Mouse (Mus musculus) testis, adult 2 months (tissue): ENCODE data around the gene Cds2. TPM values are rescaled to one million over a fixed set of nuclear protein-coding genes. Genes with fewer than 3 reads are reported as not detected.
"Not testable (repeated sequence)": the region's sequence is repeated elsewhere in the genome, so short reads cannot be mapped to it uniquely, and the experiment has no call there.

Experiments used
- H3K27ac ChIP-seq: fragments of 200-500 bp; 2 replicates; pipeline ENCODE4 v1.5.1; 2012; ENCODE audit warnings: low read depth, low read length; ENCODE audit not compliant: control insufficient read depth, insufficient read depth
- H3K27me3 ChIP-seq: fragments of 200-500 bp; 2 replicates; pipeline ENCODE4 v1.6.1; 2012; ENCODE audit warnings: mild to moderate bottlenecking, low read length, moderate library complexity; ENCODE audit not compliant: control insufficient read depth, insufficient read depth
- H3K36me3 ChIP-seq: fragments of 200-500 bp; 2 replicates; pipeline ENCODE4 v1.6.1; 2012; ENCODE audit warnings: mild to moderate bottlenecking, low read length; ENCODE audit not compliant: control insufficient read depth, insufficient read depth
- H3K4me1 ChIP-seq: fragments of 200-500 bp; 2 replicates; pipeline ENCODE4 v1.6.1; 2012; ENCODE audit warnings: low read length; ENCODE audit not compliant: control insufficient read depth, insufficient read depth
- H3K4me3 ChIP-seq: fragments of 200-500 bp; 2 replicates; pipeline ENCODE4 v1.5.1; 2012; ENCODE audit warnings: low read depth, mild to moderate bottlenecking, low read length, moderate library complexity, mixed read lengths; ENCODE audit not compliant: control insufficient read depth
- CTCF ChIP-seq: fragments of 200-500 bp; IDR thresholded peaks from 2 replicates; pipeline ENCODE4 v1.5.1; 2012; ENCODE audit warnings: low read depth, mild to moderate bottlenecking, inconsistent platforms, low read length, moderate library complexity; ENCODE audit not compliant: control insufficient read depth, insufficient read depth, insufficient replicate concordance
- POLR2A ChIP-seq: fragments of 200-500 bp; IDR thresholded peaks from 2 replicates; pipeline ENCODE4 v1.6.1; 2012; ENCODE audit warnings: low read depth, mild to moderate bottlenecking, inconsistent platforms, low read length, moderate library complexity; ENCODE audit not compliant: control insufficient read depth
- polyA plus RNA-seq: library from polyadenylated mRNA; depleted of rRNA; stranded (reverse); fragments of >200 nt; gene quantifications from 2 replicates; pipeline ENCODE4 v1.2.3, GENCODE M21; 2012; rRNA removed

The Cds2 gene
- polyA plus RNA-seq, result 10.7 and 13.1 TPM in 2 replicates

DNA sequence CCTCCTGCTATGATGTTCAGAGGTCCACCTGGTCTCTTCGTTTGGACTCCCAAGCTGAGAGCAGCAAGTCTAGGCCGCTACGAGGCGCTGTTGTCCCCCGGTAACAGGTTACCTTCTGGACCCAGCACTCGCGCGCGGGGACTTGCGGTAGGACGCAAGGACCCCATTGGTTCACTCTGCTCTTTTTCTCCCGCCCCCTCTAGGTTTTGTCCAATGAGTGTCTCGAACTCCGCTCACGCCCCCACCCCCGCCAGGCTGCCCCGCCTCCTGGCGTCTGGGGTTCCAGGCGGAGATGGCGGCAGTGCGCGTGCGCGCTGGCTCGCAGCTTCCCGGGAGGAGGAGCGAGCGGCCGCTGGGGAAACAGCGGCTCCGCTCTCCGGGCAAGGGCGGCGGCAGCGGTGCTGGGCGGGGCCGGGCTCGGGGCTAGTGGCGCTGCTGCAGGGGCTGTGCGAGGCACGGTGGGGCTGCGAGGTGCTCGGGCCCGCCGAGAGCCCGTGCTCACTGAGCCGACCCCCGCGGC is at the start of gene Cds2:
TSS of gene Cds2 (plus strand) at position 270 of the 520 bp plus-strand sequence.
- TF ChIP-seq CTCF (peak; percentile 82; the same call in 1 of the 2 replicates), POLR2A (peak; percentile 71; the same call in 1 of the 2 replicates)
- H3K36me3 ChIP-seq, result no peaks in the 10 kb centered on the region
- H3K4me3 ChIP-seq, result peak within 1 kb of the TSS; percentile 88
- no peaks in the 10 kb centered on the region for H3K27me3 ChIP-seq
- peak within 1 kb of the TSS; percentile 71 for H3K27ac ChIP-seq
- no peaks in the 10 kb centered on the region; the same call in 1 of the 2 replicates for H3K4me1 ChIP-seq

DNA sequence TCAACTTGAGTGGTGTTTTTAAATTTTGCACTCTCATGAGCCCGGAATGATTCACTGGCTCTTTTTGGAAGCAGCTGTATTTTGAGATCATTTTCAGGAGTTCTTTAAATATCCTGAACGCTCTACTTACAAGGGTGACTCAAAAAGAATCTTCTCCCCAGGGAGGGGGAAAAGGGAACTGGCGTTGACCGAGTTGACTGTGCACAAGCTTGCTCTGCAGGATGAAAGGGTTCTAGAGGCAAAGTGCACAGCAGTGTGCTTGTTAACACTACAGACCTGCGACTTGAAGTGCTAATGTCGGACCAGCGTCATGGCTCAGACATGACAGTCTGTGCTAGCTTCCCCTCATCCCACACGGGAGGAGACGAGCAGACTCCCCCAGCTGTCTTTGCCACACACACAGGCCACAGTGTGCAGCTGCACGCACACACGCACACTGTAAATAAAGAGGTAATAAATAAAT is 41.3 kb upstream of the Cds2 start:
- TF ChIP-seq CTCF, result no peak
- TF ChIP-seq POLR2A, result no peak
- no peak overlapping the region for H3K4me3 ChIP-seq
- H3K27ac ChIP-seq, result no peak overlapping the region
- no peaks in the 10 kb centered on the region for H3K36me3 ChIP-seq
- H3K27me3 ChIP-seq, result no peaks in the 10 kb centered on the region
- no peaks in the 10 kb centered on the region for H3K4me1 ChIP-seq

DNA sequence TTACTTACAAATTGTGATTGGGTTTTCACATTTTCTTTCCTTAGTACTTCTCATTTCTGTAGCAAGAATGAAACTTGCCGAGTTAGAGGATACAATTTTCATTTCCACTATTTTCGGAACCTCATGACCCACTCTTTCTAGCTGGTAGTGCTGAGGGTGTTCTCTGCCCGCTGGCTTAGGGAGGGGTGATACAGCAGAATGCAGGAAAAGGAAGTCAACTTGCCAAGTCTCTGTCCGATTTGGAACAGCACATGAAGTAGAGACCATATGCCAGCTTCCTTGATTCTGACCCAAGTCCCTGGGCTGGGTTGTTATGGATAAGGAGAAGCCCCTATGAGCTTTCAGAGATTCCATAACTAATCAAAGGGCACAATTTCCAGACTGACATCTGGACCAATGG is 38.6 kb upstream of the Cds2 start:
- Histone ChIP-seq H3K27me3 (no peaks in the 10 kb centered on the region), H3K4me1 (no peaks in the 10 kb centered on the region), H3K4me3 (no peak overlapping the region), H3K36me3 (no peaks in the 10 kb centered on the region), H3K27ac (no peak overlapping the region)
- TF ChIP-seq CTCF (no peak), POLR2A (no peak)

- TF ChIP-seq POLR2A (no peak), CTCF (no peak)
- H3K4me3 ChIP-seq, result no peak overlapping the region
- H3K27ac ChIP-seq, result no peak overlapping the region
- no peaks in the 10 kb centered on the region for H3K36me3 ChIP-seq
- no peaks in the 10 kb centered on the region for H3K27me3 ChIP-seq
- H3K4me1 ChIP-seq, result no peaks in the 10 kb centered on the region; the same call in 1 of the 2 replicates
Measured at GRCm38 (mm10) chr2:132232413-132232945, 30.5 kb upstream of the Cds2 start.

DNA sequence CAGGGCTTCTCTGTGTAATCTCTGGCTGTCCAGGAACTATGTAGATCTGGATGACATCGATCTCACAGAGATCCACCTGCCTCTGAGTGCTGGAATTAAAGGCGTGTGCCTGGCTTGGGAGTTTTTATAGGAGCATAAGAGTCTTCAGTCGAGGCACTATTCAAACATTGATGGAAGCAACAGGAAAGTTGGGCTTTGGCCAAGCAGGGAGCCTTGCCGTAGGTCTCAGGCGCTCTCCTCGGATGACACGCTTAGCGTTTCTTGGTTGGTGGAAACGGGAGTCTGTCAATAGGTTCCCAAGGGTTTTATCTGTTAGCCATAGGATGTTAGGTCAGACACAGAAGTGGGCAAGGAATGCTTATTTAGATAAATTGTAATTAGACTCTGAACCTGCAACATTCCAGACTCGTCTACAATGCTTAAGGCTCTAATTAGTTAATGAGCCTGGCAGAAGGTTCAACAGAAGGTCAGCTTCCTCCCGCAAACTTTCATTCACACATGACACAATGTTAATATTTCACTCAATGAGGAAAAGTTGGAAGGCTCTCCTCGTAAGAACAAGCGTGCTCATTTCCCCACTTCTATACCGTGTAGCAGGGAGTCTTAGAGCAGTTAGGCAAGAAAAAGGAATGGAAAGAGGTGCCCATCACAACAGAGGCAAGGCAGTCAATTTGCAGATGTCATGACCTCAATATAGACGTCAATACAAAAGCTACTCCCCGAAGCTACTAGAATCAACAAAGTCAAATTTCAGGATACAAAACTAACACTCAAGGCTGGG is 28.8 kb upstream of the Cds2 start:
- TF ChIP-seq CTCF (no peak), POLR2A (no peak)
- no peaks in the 10 kb centered on the region; the same call in 1 of the 2 replicates for H3K4me1 ChIP-seq
- H3K4me3 ChIP-seq, result no peak overlapping the region
- H3K27me3 ChIP-seq, result no peaks in the 10 kb centered on the region
- peaks cover 1% of the 10 kb centered on the region; the same call in 1 of the 2 replicates for H3K36me3 ChIP-seq
- H3K27ac ChIP-seq, result no peak overlapping the region

DNA sequence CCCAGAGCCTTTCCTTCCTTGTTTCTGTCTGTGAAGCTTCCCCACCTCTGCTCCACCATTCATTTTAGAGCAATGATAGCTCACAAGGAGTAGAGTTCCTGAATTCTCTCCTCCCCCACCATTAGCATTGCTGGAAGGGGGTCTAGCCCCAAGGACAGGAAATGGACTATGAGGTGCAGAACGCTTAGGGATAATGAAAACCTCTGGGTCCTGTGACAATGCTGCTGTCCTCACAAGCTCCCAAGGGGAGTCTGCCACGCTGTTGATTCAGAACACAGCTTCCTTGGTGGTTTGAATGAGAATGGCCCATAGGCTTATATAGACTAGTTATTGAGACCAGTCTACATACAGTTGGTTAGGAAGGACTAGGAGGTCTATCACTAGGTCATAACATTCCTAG is 27.7 kb upstream of the Cds2 start:
- TF ChIP-seq POLR2A (no peak), CTCF (no peak)
- H3K27ac ChIP-seq, result no peak overlapping the region

DNA sequence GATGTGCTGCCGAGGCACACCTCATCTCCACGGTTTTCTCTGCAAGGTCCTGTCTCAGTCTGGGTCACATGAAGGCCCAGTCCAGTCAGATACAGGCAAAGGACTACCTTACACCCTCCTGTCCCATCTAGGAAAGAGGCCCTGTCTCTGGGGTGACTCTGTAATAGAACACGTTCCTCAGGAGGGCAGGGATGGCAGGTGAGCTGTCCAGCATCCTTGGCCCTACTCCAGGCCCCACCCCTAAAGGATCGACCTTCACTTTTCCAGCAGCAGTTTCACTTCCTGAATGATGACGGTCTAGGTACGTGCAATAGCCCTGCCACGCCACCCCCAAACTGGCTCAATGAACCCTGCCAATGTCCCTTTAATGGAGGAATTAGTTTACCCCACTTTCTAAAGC is 27.0 kb upstream of the Cds2 start:
- no peaks in the 10 kb centered on the region; the same call in 1 of the 2 replicates for H3K4me1 ChIP-seq
- peaks cover 1% of the 10 kb centered on the region; the same call in 1 of the 2 replicates for H3K36me3 ChIP-seq
- no peak overlapping the region for H3K4me3 ChIP-seq
- no peak overlapping the region for H3K27ac ChIP-seq
- TF ChIP-seq POLR2A (no peak), CTCF (no peak)
- no peaks in the 10 kb centered on the region for H3K27me3 ChIP-seq

More for the DNA sequence above, 27.7 kb upstream of the Cds2 start:
- Histone ChIP-seq H3K4me1 (no peaks in the 10 kb centered on the region; the same call in 1 of the 2 replicates), H3K4me3 (no peak overlapping the region), H3K27me3 (no peaks in the 10 kb centered on the region), H3K36me3 (peaks cover 1% of the 10 kb centered on the region; the same call in 1 of the 2 replicates)

DNA sequence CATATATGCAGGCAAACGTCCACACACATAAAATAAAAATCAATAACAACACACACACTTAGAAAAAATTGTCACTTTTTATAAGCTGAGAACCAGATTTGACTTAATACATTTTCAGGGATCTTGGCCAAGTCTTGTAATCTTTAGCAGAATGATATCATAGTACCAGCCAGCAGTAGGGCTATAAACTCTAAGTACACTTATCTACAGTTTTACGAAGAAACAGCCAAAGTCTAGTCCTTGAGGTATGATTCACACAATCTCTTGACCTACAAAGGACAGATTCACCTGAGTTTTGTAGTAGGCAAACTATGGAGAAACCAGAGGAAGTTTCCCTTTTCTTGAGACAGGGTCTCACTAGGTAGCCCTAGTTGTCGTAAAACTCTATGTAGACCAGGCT is 23.5 kb upstream of the Cds2 start:
- not testable (repeated sequence) for H3K4me1 ChIP-seq, H3K4me3 ChIP-seq, H3K27me3 ChIP-seq, H3K36me3 ChIP-seq, H3K27ac ChIP-seq

DNA sequence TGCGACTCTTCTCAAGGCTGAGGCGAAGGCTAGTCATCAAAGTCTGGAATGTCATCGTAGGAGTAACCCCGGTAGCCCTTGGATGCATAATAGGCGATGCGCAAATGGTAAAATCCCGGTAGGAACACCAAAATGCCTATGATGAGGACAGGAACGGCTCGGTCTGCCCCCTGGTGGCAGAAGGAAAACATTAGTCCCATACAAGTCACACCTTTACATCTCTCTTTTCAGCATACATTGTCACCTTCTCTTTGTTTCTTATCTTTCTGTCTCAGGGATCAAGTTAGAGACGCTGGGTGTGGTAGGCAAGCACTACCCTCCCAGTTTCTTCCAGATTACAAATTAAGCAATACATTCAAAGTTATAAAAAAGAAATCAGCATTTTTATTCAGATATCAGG is 22.5 kb upstream of the Cds2 start:
- H3K27me3 ChIP-seq, H3K4me3 ChIP-seq, H3K27ac ChIP-seq: not testable (repeated sequence)

More for the DNA sequence above, 22.5 kb upstream of the Cds2 start:
- H3K4me1 ChIP-seq, H3K36me3 ChIP-seq: not testable (repeated sequence)
